ENCODE assay signal across 21 mouse cellular contexts in genomic region chr1:61117535-61117934, GRCm38 (mm10).
DNase-seq lines count a peak whose midpoint lies in the region; ATAC-seq and TF ChIP-seq lines count a peak whose summit lies in the region.
"Had no signal": no experiment of that assay in that cellular context is flagged by ENCODE, and none has a peak within 500 bp of the region (broad histone marks: within the 10 kb centered on the region; RNA-seq: fewer than 3 reads in every experiment).

No protein-coding gene starts in this region.

- H3K79me2 ChIP-seq in CH12.LX (replicated peaks; ENCODE audit: control insufficient read depth, extremely low read depth, insufficient read depth, poor library complexity, severe bottlenecking): no peaks in the 10 kb centered on the region

- no peaks in the 10 kb centered on the region for H3K27me3 ChIP-seq in forebrain, embryonic 12.5 days
- no peaks in the 10 kb centered on the region for H3K27me3 ChIP-seq in forebrain, postnatal 0 days (ENCODE audit: insufficient read depth, low read length)
- H3K27me3 ChIP-seq in midbrain, embryonic 13.5 days: no peaks in the 10 kb centered on the region
- no peaks in the 10 kb centered on the region for H3K27me3 ChIP-seq in midbrain, embryonic 16.5 days (ENCODE audit: control insufficient read depth, insufficient read depth, low read depth, low read length)
- H3K27me3 ChIP-seq in CH12.LX (replicated peaks): no peaks in the 10 kb centered on the region
- no peaks in the 10 kb centered on the region for H3K27me3 ChIP-seq in forebrain, embryonic 16.5 days (replicated peaks; ENCODE audit: control insufficient read depth, insufficient read depth, low read length)
- no peaks in the 10 kb centered on the region for H3K27me3 ChIP-seq in intestine, embryonic 15.5 days (replicated peaks)
- H3K27me3 ChIP-seq: embryonic facial prominence, embryonic 15.5 days had no signal

- TF ChIP-seq RAD21 in CH12.LX (IDR thresholded peaks at IDR 0.05; ENCODE audit: low read depth, low read length): no peak

- H3K4me2 ChIP-seq in forebrain, embryonic 12.5 days: no peak overlapping the region
- H3K4me2 ChIP-seq in forebrain, postnatal 0 days (ENCODE audit: low read depth): no peak overlapping the region
- H3K4me2 ChIP-seq in midbrain, embryonic 13.5 days (replicated peaks): no peak overlapping the region
- H3K4me2 ChIP-seq in midbrain, embryonic 16.5 days (ENCODE audit: low read length): no peak overlapping the region
- H3K4me2 ChIP-seq in CH12.LX (ENCODE audit: insufficient read depth, low read depth, poor library complexity, severe bottlenecking): no peak overlapping the region
- H3K4me2 ChIP-seq in forebrain, embryonic 16.5 days (ENCODE audit: low read length): no peak overlapping the region
- no peak overlapping the region for H3K4me2 ChIP-seq in intestine, embryonic 15.5 days (replicated peaks)
- H3K4me2 ChIP-seq: embryonic facial prominence, embryonic 15.5 days; hindbrain, embryonic 14.5 days had no signal

- no peak for TF ChIP-seq EP300 in CH12.LX (IDR thresholded peaks at IDR 0.05; ENCODE audit: low read length)

- H3K27ac ChIP-seq in forebrain, embryonic 12.5 days: no peak overlapping the region
- no peak overlapping the region for H3K27ac ChIP-seq in forebrain, postnatal 0 days (ENCODE audit: low read depth, low read length)
- H3K27ac ChIP-seq in midbrain, embryonic 13.5 days: no peak overlapping the region
- H3K27ac ChIP-seq in midbrain, embryonic 16.5 days (ENCODE audit: low read length): no peak overlapping the region
- no peak overlapping the region for H3K27ac ChIP-seq in CH12.LX (ENCODE audit: insufficient read depth, low read depth)
- H3K27ac ChIP-seq in forebrain, embryonic 16.5 days (ENCODE audit: low read length): no peak overlapping the region
- H3K27ac ChIP-seq in intestine, embryonic 15.5 days: no peak overlapping the region
- H3K27ac ChIP-seq: embryonic facial prominence, embryonic 15.5 days; heart, embryonic 10.5 days; hindbrain, embryonic 14.5 days had no signal

- H3K4me3 ChIP-seq in forebrain, embryonic 12.5 days (replicated peaks): no peak overlapping the region
- H3K4me3 ChIP-seq in forebrain, postnatal 0 days (ENCODE audit: low read depth, low read length): no peak overlapping the region
- H3K4me3 ChIP-seq in midbrain, embryonic 13.5 days (replicated peaks): no peak overlapping the region
- H3K4me3 ChIP-seq in midbrain, embryonic 16.5 days (ENCODE audit: low read depth, low read length): no peak overlapping the region
- H3K4me3 ChIP-seq in CH12.LX (replicated peaks in 1 of 3; ENCODE audit: low read depth in 2 of 3, low read length in 2 of 3, poor library complexity in 1 of 3): no peak overlapping the region
- no peak overlapping the region for H3K4me3 ChIP-seq in forebrain, embryonic 16.5 days (replicated peaks; ENCODE audit: low read length)
- H3K4me3 ChIP-seq in intestine, embryonic 15.5 days (replicated peaks): no peak overlapping the region
- H3K4me3 ChIP-seq: embryonic facial prominence, embryonic 15.5 days; heart, embryonic 10.5 days had no signal

- peaks cover 7% of the 10 kb centered on the region for H3K4me1 ChIP-seq in forebrain, embryonic 12.5 days
- H3K4me1 ChIP-seq in forebrain, postnatal 0 days (ENCODE audit: insufficient read depth): no peaks in the 10 kb centered on the region
- H3K4me1 ChIP-seq in midbrain, embryonic 13.5 days (replicated peaks): 0 out of 2 replicates have a peak, but pooled peaks cover 5% of the 10 kb centered on the region
- no peaks in the 10 kb centered on the region for H3K4me1 ChIP-seq in midbrain, embryonic 16.5 days (ENCODE audit: control insufficient read depth, insufficient read depth, low read length)
- no peaks in the 10 kb centered on the region for H3K4me1 ChIP-seq in CH12.LX (ENCODE audit: control insufficient read depth in 1 of 2, insufficient read depth in 2 of 2)
- no peaks in the 10 kb centered on the region for H3K4me1 ChIP-seq in forebrain, embryonic 16.5 days (replicated peaks; ENCODE audit: control insufficient read depth, insufficient read depth, low read length)
- H3K4me1 ChIP-seq in intestine, embryonic 15.5 days (replicated peaks): 0 out of 2 replicates have a peak, but pooled peaks cover 2% of the 10 kb centered on the region
- H3K4me1 ChIP-seq: embryonic facial prominence, embryonic 15.5 days; heart, embryonic 10.5 days had no signal

- TF ChIP-seq POLR2A in CH12.LX (IDR thresholded peaks at IDR 0.05; ENCODE audit: low read depth, low read length): no peak

- ATAC-seq in forebrain, embryonic 12.5 days (ENCODE audit: low FRiP score): 0 out of 2 replicates have a peak, but pooled peaks have one; percentile 41
- no peak for ATAC-seq in forebrain, postnatal 0 days
- peak; percentile 43; the same call in 1 of the 2 replicates for ATAC-seq in midbrain, embryonic 13.5 days
- ATAC-seq in midbrain, embryonic 16.5 days: no peak
- peak; percentile 36; the same call in 1 of the 2 replicates for ATAC-seq in forebrain, embryonic 16.5 days
- no peak for ATAC-seq in intestine, embryonic 15.5 days
- ATAC-seq: activated CD4-positive, CD25-positive, alpha-beta regulatory T cell, adult 4 months; intestine, embryonic 16.5 days; Patski had no signal

- no peak overlapping the region for H3K9ac ChIP-seq in forebrain, embryonic 12.5 days
- H3K9ac ChIP-seq in forebrain, postnatal 0 days: no peak overlapping the region
- H3K9ac ChIP-seq in midbrain, embryonic 13.5 days (replicated peaks): no peak overlapping the region
- H3K9ac ChIP-seq in midbrain, embryonic 16.5 days (ENCODE audit: low read depth, low read length): no peak overlapping the region
- H3K9ac ChIP-seq in CH12.LX (ENCODE audit: insufficient read depth, low read depth): no peak overlapping the region
- no peak overlapping the region for H3K9ac ChIP-seq in forebrain, embryonic 16.5 days (replicated peaks; ENCODE audit: low read depth, low read length)
- H3K9ac ChIP-seq in intestine, embryonic 15.5 days: no peak overlapping the region
- H3K9ac ChIP-seq: embryonic facial prominence, embryonic 15.5 days; hindbrain, embryonic 14.5 days had no signal

- dilution Hi-C loops in CH12.LX (cut with MboI; ENCODE audit: extremely low pct_ligation_motif_present, extremely low pct_unique_long_range_greater_than_20kb, low sequenced_read_pairs): no loop called here

- in situ Hi-C loops in CH12.LX (cut with MboI; ENCODE audit: low pct_ligation_motif_present, low pct_unique_long_range_greater_than_20kb, low sequenced_read_pairs): no loop called here

- H3K36me3 ChIP-seq in forebrain, embryonic 12.5 days (replicated peaks): no peaks in the 10 kb centered on the region
- no peaks in the 10 kb centered on the region for H3K36me3 ChIP-seq in forebrain, postnatal 0 days (ENCODE audit: insufficient read depth)
- H3K36me3 ChIP-seq in midbrain, embryonic 13.5 days: no peaks in the 10 kb centered on the region
- H3K36me3 ChIP-seq in midbrain, embryonic 16.5 days (ENCODE audit: control insufficient read depth, insufficient read depth, low read length): no peaks in the 10 kb centered on the region
- H3K36me3 ChIP-seq in CH12.LX (replicated peaks in 1 of 2; ENCODE audit: control insufficient read depth in 1 of 2, insufficient read depth in 1 of 2, low read length in 1 of 2): no peaks in the 10 kb centered on the region
- no peaks in the 10 kb centered on the region for H3K36me3 ChIP-seq in forebrain, embryonic 16.5 days (ENCODE audit: control insufficient read depth, insufficient read depth)
- H3K36me3 ChIP-seq in intestine, embryonic 15.5 days: no peaks in the 10 kb centered on the region
- H3K36me3 ChIP-seq: embryonic facial prominence, embryonic 15.5 days; heart, embryonic 10.5 days had no signal

- no peak for DNase-seq in forebrain, postnatal 0 days
- DNase-seq in CH12.LX (ENCODE audit: extremely low read depth): no peak
- DNase-seq in heart, postnatal 36 days: no peak
- DNase-seq: adrenal gland, postnatal 14 days; cerebellum, adult 11-12 months; cerebellum, adult 9-10 months; cerebellum, postnatal 25 days; gastrocnemius, postnatal 10 days; heart, adult 18-20 months; heart, postnatal 10 days had no signal

- H3K9me3 ChIP-seq in forebrain, embryonic 12.5 days: no peaks in the 10 kb centered on the region
- H3K9me3 ChIP-seq in forebrain, postnatal 0 days (ENCODE audit: low read length): no peaks in the 10 kb centered on the region
- H3K9me3 ChIP-seq in midbrain, embryonic 13.5 days: no peaks in the 10 kb centered on the region
- no peaks in the 10 kb centered on the region for H3K9me3 ChIP-seq in midbrain, embryonic 16.5 days (replicated peaks; ENCODE audit: control insufficient read depth, low read length, poor library complexity, severe bottlenecking)
- H3K9me3 ChIP-seq in CH12.LX (replicated peaks; ENCODE audit: low read length): no peaks in the 10 kb centered on the region
- H3K9me3 ChIP-seq in forebrain, embryonic 16.5 days (ENCODE audit: control insufficient read depth, low read length): no peaks in the 10 kb centered on the region
- no peaks in the 10 kb centered on the region for H3K9me3 ChIP-seq in intestine, embryonic 15.5 days
- H3K9me3 ChIP-seq: embryonic facial prominence, embryonic 15.5 days; heart, embryonic 10.5 days had no signal

- TF ChIP-seq CTCF in forebrain, postnatal 0 days (IDR thresholded peaks at IDR 0.05; ENCODE audit: low read depth): no peak
- no peak for TF ChIP-seq CTCF in CH12.LX (conservative IDR thresholded peaks at IDR 0.05 in 1 of 2, IDR thresholded peaks at IDR 0.05 in 1 of 2; ENCODE audit: low read depth in 2 of 2, low read length in 2 of 2)

- 38% methylated on average over 10 of the region's 10 CpGs for whole genome bisulfite sequencing in forebrain, embryonic 12.5 days
- WGBS in forebrain, postnatal 0 days: 35% methylated on average over 10 of the region's 10 CpGs
- WGBS in midbrain, embryonic 13.5 days: 29% methylated on average over 10 of the region's 10 CpGs
- 32% methylated on average over 10 of the region's 10 CpGs for WGBS in midbrain, embryonic 16.5 days
- WGBS in forebrain, embryonic 16.5 days: 42% methylated on average over 10 of the region's 10 CpGs
- WGBS in intestine, embryonic 15.5 days: 40% methylated on average over 10 of the region's 10 CpGs

- intact Hi-C loops in heart, postnatal 36 days (cut with DNase I): no loop called here

TF ChIP-seq in CH12.LX, 34 proteins besides CTCF, POLR2A, EP300 and RAD21:
- no peak for TF ChIP-seq ELF1 (IDR thresholded peaks at IDR 0.05; ENCODE audit: low read depth, low read length)
- no peak for TF ChIP-seq MAZ (IDR thresholded peaks at IDR 0.05; ENCODE audit: low read depth, low read length)
- TF ChIP-seq NRF1 (IDR thresholded peaks at IDR 0.05; ENCODE audit: low read depth, low read length): no peak
- no peak for TF ChIP-seq MAFK (IDR thresholded peaks at IDR 0.05; ENCODE audit: insufficient replicate concordance, low read length)
- peak; percentile 32; the same call in 1 of the 2 replicates for TF ChIP-seq USF1 (IDR thresholded peaks at IDR 0.05; ENCODE audit: low read depth, low read length)
- no peak for TF ChIP-seq JUND (conservative IDR thresholded peaks at IDR 0.05; ENCODE audit: low read depth, low read length)
- no peak for TF ChIP-seq RCOR1 (conservative IDR thresholded peaks at IDR 0.05; ENCODE audit: low read depth, low read length)
- TF ChIP-seq ZC3H11A (IDR thresholded peaks at IDR 0.05; ENCODE audit: low read depth, low read length): no peak

Comparison
In these comparisons a context has a peak if more than half of its experiments do, and no peak if none do; other contexts are left out.
1. ATAC-seq: peak in forebrain, embryonic 12.5 days (single experiment), midbrain, embryonic 13.5 days (single experiment) and forebrain, embryonic 16.5 days (single experiment); none in forebrain, postnatal 0 days (single experiment), midbrain, embryonic 16.5 days (single experiment) and intestine, embryonic 15.5 days (single experiment).